ENCODE assay signal across 19 mouse cellular contexts in the genomic region with DNA sequence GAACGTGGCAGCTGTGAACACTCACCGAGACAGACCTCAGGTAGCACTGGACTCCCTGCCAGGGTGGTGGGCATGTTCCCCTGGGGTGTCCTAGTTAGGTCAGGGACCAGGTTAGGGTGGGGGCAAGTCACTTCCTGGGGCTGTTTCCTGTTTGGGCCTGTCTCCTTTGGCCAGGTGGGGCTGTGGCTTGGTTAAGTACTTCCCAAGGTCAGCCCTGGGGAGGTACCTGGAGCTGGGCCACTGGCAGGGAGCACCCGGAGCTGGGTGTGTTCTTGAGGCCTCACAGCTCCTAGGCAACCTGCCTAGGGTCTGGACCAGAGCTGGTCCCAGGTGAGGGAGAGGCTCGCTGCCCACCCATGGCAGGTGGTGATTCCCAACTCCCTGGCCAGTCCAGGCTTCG. TPM values are rescaled to one million over a fixed set of nuclear protein-coding genes. Genes with fewer than 3 reads are reported as not detected.
"Had no signal": no experiment of that assay in that cellular context is flagged by ENCODE, and none has a peak within 500 bp of the region (broad histone marks: within the 10 kb centered on the region; RNA-seq: fewer than 3 reads in every experiment).

No protein-coding gene starts in this region.

- H3K4me1 ChIP-seq: kidney, embryonic 15.5 days; limb, embryonic 15.5 days; lung, embryonic 15.5 days; midbrain, embryonic 15.5 days; neural tube, embryonic 12.5 days had no signal

- H3K9ac ChIP-seq: kidney, embryonic 15.5 days; limb, embryonic 15.5 days; liver, embryonic 12.5 days; lung, embryonic 15.5 days; midbrain, embryonic 15.5 days; neural tube, embryonic 12.5 days had no signal

- H3K27me3 ChIP-seq: kidney, embryonic 15.5 days; limb, embryonic 15.5 days; liver, embryonic 12.5 days; lung, embryonic 15.5 days; midbrain, embryonic 15.5 days; neural tube, embryonic 12.5 days had no signal

- H3K4me3 ChIP-seq: kidney, embryonic 15.5 days; limb, embryonic 15.5 days; liver, embryonic 12.5 days; lung, embryonic 15.5 days; megakaryocyte, embryonic 14.5 days; midbrain, embryonic 15.5 days; neural tube, embryonic 12.5 days had no signal

- H3K9me3 ChIP-seq: kidney, embryonic 15.5 days; limb, embryonic 15.5 days; liver, embryonic 12.5 days; lung, embryonic 15.5 days; megakaryocyte, embryonic 14.5 days; midbrain, embryonic 15.5 days; neural tube, embryonic 12.5 days had no signal

- H3K36me3 ChIP-seq: liver, embryonic 12.5 days; lung, embryonic 15.5 days had no signal

- H3K27ac ChIP-seq: kidney, embryonic 15.5 days; limb, embryonic 15.5 days; liver, embryonic 12.5 days; lung, embryonic 15.5 days; macrophage; midbrain, embryonic 15.5 days; neural tube, embryonic 12.5 days had no signal

- H3K4me2 ChIP-seq: kidney, embryonic 15.5 days; limb, embryonic 15.5 days; liver, embryonic 12.5 days; lung, embryonic 15.5 days; midbrain, embryonic 11.5 days; midbrain, embryonic 15.5 days; neural tube, embryonic 12.5 days had no signal

- ATAC-seq: liver, embryonic 12.5 days; midbrain, embryonic 15.5 days had no signal

- DNase-seq: kidney, adult 2 months; layer of hippocampus, adult 9-11 months; layer of hippocampus, postnatal 36 days; lung, postnatal 14 days; thymus, postnatal 25 days had no signal

RNA-seq across cellular contexts. Expression of gene Ucn2, which starts 43.1 kb away (rescaled TPM):
- total RNA-seq: left cerebral cortex, postnatal 25 days; monocyte, adult 5-6 weeks; neutrophil, adult 5-6 weeks had no signal
- polyA plus RNA-seq: limb, embryonic 11.5 days; liver, embryonic 12.5 days; liver, embryonic 16.5 days; lung, embryonic 15.5 days; macrophage; midbrain, embryonic 15.5 days; neural tube, embryonic 12.5 days had no signal
